Mouse (Mus musculus) testis, postnatal 10 days (tissue): ENCODE measurements around the gene Ascc2.
"Not testable (repeated sequence)": the region's sequence is repeated elsewhere in the genome, so short reads cannot be mapped to it uniquely, and the experiment has no call there.

Experiments
- DNase-seq: peaks from one replicate; pipeline ENCODE4 v3.0.0; 2021; ENCODE audit warnings: low spot score

Gene Ascc2

DNA sequence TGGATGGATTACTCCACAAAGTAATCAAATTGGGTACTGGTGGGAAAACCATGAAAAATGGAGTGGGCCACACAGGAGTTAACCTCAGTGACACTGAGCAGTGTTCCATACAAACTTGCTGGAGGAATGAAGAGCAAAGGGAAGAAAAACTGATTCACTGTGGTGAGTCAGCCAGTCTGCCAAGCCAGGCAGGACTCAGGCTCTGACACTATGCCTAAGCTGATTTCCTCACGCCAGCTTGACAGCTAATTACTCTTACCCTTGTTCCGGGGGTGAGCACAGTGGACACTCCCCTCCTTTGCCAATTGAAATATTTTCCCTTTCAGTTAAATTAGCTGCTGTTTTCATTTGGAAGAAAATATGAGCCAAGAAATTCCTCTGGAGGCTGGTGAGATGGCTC lies 4.1 kb upstream of the Ascc2 start:
- DNase-seq = no peak

DNA sequence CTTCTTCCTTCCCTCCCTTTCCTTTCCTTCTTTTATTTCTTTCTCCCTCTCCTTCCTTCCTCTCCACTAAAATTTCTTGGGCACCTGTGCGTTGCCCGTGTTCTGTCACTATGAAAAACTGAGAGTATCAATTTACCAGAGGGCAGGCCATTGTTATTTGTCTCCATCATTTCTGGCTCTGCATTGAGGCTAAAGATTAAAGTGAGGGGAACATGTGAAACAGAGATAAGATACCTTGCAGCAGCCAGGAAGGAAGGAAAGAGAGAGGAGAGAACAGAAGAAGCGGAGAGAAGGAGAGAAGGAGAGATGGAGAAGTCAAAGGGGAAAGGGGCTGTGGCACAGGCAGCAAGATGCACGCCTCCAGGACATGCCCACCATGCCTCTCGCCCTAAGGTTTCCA lies 3.2 kb upstream of the Ascc2 start:
- no peak for DNase-seq

GRCm38 (mm10) chr11:4636782-4637342 lies 685 bp upstream of the Ascc2 start:
- DNase-seq = no peak

DNA sequence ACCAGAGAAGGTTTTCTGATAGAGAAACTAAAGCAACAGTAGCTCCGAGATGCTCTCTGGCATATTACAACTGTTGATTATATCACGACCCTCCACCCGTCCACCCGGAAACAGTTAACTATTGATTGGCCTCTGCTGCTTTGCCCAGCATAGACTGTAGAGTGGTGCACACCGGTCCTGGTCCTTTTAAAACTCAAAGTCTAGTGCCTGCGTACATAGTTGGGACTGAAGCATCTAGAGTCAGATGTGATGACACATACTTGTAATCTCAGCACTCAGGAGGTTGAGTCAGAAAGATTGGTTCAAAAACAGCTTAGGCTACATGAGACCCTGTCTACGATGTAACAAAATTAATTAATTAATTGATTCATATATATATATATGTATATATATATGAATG lies 714 bp downstream of the Ascc2 start:
- DNase-seq = no peak

DNA sequence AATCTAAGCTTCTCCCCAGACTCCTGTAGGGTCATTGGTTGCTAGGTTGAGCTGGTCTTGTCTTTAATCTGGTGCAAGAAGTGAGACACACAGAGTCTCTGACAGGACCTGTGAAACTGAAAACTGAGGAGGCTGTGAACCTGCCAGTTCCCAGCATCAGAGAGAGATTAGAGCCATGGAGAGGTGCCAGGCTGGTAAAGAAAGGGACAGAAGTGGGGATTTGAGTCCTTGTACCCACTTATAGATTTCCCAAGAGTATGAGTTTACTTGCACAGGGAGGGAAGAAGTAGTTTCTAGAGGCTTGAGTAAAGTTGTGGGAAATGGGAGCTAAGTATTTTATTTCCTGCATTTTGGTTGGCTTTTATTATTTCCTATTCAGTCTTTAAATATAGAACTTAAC lies 3.6 kb downstream of the Ascc2 start:
- no peak for DNase-seq

GRCm38 (mm10) chr11:4643722-4644121 lies 6.2 kb downstream of the Ascc2 start:
- no peak for DNase-seq

- not testable (repeated sequence) for DNase-seq
Observed at GRCm38 (mm10) chr11:4645180-4645579, 7.6 kb downstream of the Ascc2 start.

GRCm38 (mm10) chr11:4646409-4646808 lies 8.9 kb downstream of the Ascc2 start:
- DNase-seq = no peak

- DNase-seq = no peak
Observed at GRCm38 (mm10) chr11:4659818-4660217, 22.3 kb downstream of the Ascc2 start.

DNA sequence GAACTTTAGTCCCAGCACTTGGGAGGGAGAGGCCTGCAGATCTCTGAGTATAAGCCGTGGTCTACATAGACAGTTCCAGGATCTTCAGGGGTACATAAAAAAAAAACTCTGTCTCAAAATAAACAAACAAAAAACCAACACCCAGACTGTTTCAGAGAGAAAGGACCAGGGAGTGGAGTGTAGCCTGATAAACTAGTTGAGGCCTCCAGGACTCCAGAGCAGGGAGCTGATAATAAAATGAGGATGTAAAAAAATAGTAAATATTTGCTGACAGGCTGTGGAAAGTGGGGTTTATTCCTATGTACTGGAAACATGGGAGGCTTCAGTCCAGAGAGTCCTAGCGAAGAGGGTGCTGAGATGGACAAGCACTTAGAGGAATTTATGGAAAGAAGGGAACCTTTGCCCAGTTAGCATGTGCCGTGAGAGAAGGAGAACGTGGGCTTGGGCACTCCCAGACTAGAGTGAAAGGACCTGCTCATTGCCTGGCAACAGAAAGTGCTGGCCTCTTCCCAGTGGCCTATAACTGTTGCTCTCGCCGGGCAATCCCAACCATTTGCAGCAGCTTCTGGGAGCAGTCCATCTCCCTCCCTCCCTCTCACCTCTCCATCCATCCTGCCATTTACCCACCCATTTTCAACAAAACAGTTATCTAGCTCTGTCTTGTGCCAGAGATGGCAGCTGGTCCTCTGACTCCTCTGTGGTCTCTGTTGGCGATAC lies 22.9 kb downstream of the Ascc2 start:
- DNase-seq = no peak

DNA sequence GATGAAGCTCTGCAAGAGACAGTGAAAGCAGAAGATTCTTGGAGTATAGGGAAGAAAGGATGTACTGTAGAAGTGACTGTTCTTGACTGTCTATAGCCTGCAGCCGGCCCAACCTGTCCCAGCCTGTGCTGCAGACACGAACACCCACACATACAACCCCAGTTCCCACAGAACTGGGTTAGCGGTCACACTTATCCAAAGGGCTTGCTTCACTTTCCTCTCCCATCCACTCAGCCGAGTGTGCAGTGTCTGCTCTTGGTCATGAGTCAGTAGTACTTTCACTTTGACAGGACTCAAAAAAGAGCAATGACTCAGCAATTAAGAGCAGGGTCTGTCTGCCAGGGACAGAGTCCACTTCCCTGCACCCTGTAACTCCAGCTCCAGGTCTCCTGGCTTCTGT lies 23.8 kb downstream of the Ascc2 start:
- no peak for DNase-seq

GRCm38 (mm10) chr11:4661871-4662495 lies 24.4 kb downstream of the Ascc2 start:
- no peak for DNase-seq

DNA sequence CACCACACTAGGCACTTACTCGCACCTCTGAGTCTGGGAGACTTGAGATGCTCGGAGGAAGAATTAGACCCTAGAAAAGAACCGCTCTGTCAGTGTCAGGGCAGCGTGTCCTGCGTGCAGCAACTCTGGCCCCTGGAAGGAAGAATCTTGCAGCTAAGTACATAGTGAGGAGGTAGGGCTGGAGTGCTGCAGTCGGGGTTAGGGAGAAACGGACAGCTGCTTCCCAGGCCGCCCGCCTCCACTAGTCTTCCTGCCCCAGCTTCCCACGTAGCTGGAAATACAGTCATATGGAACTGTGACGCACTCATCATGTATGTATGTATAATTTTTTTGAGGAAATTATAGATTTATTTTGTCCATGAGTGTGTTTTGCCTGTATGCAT lies 24.9 kb downstream of the Ascc2 start:
- DNase-seq = no peak

DNA sequence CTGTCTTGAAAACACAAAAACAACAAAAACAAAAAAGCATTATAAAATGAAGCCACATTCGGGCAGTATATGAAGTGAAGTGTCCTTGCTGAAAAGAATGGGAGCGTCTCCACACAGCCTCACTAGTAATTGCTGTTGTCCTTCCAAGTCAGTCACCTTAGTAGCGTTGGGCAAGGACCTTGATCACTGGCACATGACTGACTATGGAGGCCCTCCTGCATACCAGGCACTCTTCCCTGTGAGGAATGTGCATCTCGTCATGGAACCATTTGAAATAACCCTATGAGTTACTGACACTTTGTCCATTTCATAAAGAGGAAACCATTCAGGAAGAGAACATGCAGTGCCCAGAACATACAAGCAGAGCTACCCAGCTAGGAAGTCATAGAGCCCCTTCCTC lies 34.2 kb downstream of the Ascc2 start:
- no peak for DNase-seq

GRCm38 (mm10) chr11:4674593-4674992 lies 37.0 kb downstream of the Ascc2 start:
- no peak for DNase-seq

DNA sequence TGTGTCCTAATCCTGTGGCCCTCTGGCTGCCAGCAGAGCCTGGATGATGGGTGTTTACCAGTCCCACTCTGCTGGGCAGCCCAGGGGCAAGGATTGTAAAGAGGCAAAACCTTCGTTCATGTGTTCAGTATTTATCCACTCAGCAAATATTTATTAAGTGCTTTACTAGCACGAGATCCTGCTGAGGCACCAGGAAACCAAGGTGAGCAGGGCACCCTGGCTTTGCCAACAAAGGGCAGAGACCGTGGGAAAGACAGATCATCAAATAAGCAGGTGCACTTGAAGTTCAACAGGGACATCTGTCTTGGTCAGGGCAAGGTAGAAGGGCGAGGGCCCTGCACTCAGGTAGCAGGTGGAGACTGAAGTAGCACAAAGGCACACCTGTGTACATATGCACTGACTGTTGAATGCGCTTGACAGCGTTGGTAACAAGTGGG lies 37.6 kb downstream of the Ascc2 start:
- DNase-seq = no peak

DNA sequence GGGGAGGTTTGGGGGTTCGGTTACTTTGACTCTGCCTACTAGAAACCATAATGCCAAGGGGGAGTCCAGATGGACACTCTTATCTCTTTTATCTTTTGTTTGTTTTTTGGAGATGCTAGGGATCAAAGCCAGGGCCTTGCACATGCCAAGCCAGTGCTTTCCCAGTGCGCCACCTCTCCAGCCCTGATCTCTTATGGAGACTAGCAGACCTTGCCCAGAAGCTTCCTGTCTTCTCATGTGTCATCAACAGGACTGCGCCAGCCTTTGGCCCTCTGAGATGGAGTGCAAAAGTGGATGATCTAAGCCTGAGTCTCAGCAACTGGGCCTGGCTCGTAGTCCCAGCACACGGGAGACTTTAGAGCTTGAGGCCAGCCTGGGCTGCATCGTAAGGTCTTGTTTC lies 38.1 kb downstream of the Ascc2 start:
- no peak for DNase-seq

DNA sequence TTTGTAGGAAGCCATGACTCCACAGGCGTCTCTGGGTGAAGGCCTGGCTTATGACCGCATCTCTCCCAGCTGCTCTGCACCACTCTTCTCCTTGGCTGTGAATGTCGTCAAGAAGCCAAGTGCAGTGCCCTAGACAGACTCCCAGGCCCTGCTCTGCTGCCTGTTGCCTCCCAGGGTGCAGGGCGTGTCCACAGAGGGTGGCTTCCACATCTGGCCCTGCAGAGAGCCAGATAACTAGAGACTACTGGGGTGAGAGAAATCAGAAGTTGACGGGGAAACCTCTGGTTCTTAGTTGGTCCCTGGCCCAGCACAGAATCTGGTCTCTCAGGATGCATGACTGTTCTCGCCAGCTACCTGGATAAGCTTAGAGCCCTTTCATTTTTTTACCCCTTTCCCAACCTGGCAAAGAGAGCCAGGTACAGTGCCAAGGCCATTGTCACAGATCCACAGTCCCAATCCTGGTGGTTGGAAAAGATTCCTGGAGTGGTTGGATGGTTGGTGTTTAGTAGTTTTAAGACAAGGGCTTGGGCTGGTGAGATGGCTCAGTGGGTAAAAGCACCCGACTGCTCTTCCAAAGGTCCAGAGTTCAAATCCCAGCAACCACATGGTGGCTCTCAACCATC lies 39.8 kb downstream of the Ascc2 start:
- DNase-seq = no peak

- DNase-seq = no peak
Observed at GRCm38 (mm10) chr11:4678700-4679440, 41.3 kb downstream of the Ascc2 start.

- DNase-seq = no peak
Observed at GRCm38 (mm10) chr11:4679441-4679832, 41.9 kb downstream of the Ascc2 start.

DNA sequence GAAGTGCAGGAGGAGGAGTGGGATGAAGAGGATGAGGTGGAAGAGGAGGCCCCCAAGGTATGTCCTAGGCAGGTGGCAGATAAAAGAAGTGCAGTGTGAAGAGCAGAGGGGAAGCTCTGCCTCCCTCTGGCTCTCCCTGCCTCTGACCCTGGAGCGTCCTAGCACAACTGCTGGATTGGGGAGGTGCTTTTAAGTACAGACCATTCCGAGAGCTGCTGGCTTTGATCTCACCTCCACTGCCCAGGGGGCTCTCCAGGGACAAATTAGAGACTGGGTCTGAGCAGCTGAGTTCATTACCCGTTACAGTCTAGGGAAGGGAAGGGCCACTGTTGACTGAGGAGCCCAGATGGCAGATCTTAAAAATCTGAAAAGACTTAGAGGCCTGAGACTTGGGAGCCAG lies 42.6 kb downstream of the Ascc2 start:
- no peak for DNase-seq

DNA sequence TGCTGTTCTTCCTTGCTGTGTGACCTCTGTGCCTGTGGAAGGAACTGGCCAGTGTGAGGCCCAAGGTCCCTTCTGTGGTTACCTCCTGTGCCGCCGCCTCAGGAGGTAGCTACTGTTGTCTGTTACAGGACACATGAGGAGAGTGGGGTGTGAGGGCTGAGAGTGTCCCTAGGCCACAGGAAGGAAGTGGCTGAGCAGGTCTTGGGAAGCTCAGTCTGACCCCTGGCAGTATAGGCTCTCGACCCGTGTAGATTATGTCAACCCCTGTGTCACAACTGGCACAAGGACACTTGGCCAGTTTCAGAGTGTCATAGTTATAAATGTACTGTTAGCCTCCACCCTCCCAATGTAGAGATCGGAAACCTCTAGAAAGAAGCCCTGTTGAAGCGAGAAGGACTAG lies 46.0 kb downstream of the Ascc2 start:
- no peak for DNase-seq

DNA sequence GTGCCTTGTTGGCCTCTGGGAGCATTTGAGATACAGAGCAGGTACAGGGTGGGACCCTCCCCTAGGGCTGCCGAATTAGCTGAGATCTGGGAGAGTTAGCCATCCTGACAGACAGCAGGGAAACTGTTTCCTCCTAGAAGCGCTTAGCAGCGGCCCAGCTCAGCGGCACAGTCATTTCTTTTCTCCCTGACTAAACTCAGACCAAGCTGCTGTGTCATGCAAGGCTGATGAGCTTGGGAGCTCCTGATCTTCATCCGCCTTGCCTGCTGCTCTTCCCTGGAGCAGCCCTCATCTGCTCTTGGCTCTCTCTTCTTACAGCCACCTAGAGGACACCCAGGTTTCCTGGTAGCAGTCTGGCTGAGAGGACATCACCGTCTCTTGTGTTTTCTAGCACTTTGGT lies 46.6 kb downstream of the Ascc2 start:
- DNase-seq = no peak
